Mouse (Mus musculus) ES-CJ7 (cell line): ENCODE measurements at regions not wholly inside any gene's neighbourhood (a gene's known extent, or its start where the extent isn't known, plus 50 kb on each side); places are given as distances from the start of the nearest gene placed in this dataset.

ENCODE experiments used
- DNase-seq: peaks from one replicate; pipeline ENCODE4 v3.0.0; 2011; ENCODE audit warnings: low read depth, low spot score

DNA sequence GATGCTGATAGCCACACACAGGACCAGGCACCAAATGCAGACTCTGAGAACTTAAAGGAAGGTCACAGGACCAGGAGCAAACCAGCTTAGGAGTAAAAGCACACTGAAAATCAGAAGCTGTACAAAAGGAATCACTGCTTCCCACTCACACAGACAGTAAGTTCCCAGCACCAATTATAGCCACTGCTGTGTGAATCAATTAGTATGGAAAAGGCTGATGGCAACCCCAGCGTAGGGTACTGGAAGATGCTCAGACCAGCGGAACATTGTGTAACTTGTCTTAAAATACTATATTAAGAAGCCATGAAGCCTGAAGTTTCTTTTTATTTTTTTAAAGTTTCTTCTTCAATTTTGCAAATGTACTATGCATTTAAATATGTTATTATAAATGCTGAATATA is 115.8 kb downstream of the Lnpk start:
- DNase-seq = no peak

GRCm38 (mm10) chr2:74461211-74461844 is 117.9 kb downstream of the Lnpk start:
- DNase-seq = peak; percentile 33

DNA sequence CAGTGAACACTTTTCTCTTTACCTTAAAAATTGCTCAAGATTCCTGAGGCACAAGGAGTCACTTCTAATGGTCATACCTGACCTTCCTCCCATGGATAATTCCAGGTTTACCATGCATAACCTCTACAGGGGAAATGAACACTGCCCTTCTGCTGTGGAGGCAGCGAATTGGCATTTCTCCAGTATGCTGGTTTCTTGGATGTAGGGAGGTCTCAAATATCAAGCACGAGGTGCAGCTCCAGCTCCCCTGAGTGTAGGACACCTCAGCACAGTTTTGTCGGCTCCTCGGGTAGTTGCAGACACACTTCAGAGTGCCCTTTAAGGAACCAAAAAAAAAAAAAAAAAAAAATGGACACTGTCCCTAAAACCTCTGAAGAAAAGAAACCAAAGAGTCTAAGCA is 124.8 kb downstream of the Lnpk start:
- DNase-seq = no peak

DNA sequence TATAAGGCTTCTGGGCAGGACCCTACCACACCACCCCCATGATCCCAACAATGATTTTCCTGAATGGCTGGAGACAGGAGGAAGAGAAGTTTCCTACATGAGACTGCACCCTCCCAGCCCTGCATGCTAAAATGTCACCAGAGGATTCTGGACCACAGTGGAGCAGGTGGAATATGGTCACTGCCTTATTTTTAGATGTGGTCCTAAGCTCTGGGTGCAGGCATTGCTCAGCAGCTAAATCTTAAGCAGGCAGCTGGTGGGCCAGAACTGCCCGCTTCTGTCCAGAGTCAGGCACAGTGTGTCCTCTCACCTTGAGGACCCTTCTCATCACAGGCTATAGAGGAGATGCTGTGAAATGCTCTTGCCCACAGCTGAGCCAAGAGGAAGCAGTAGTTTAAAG is 126.6 kb downstream of the Lnpk start:
- DNase-seq = no peak

DNA sequence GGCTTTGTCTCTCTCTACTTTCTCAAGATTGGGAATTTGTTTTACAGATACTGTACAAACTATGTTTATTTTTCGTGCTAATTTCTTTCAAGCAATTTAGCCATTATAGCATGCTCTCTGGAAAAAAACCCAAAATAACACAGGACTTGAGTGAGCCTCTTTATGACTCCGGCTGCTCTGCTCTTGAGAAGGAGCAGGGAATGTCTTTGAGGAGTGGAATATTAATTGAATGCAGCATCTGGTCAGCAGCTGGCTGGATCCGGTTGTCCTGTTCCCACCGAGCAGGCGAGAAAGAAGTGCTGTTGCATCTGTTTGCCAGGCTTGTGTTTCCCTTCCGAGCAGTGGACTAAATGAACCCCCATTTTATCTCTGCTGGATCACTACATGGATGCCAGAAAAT is 127.7 kb downstream of the Lnpk start:
- no peak for DNase-seq

DNA sequence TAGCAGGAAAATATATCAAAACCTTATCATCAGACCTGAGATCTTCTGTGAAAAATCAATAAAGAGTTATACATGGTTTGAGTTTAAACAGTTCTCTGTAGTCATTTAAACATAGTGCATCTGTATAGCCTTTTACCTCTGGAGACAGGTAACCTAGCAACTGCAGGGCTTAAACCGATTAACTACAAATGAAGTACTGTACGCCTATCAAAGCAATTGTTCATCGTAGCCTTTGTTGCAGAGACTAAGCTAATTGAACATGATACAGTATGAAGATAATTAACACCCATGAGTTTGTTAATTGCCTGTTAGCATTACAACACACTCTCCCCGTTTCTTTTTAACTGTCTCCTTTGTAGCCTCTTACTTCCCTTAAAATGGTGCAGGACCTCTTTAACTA is 128.2 kb downstream of the Lnpk start:
- no peak for DNase-seq

- no peak for DNase-seq
Observed at GRCm38 (mm10) chr2:74450064-74450765, 129.0 kb downstream of the Lnpk start.

DNA sequence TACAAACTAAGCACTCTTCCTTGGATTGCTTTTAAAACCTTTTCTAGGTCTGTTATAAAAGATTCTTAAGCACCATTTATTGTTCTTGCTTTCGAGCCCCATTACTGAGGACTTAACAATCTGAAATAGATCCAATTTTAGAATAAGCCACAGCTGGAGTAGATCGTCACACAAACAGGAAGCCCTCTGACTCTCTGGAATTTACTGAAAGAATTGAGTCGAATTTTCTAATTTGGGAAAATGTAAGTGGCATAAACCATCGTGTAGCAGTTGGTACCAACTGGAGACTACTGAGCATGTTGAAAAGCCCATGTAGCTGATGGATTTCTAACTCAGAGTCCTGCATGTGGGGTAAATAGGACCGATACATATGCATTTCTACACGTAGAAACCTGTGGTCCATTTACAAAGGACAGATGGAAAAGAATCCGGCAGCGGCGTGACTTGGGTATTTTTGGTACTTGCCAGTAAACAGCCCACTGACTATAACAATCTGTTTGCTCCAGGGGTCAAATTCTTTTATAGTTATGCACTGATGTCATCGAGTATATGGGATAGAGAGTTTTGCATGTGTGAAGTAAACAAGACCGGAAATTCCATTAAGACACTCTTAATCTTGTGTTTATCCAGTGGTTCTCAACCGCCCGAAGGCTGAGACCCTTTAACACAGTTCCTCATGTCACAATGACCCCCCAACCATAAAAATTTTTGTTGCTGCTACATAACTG is 143.9 kb downstream of the Lnpk start:
- no peak for DNase-seq

- peak; percentile 5 for DNase-seq
Observed at GRCm38 (mm10) chr2:74426746-74427145, 152.5 kb downstream of the Lnpk start.

GRCm38 (mm10) chr2:74424726-74425125 is 154.5 kb downstream of the Lnpk start:
- DNase-seq = no peak

DNA sequence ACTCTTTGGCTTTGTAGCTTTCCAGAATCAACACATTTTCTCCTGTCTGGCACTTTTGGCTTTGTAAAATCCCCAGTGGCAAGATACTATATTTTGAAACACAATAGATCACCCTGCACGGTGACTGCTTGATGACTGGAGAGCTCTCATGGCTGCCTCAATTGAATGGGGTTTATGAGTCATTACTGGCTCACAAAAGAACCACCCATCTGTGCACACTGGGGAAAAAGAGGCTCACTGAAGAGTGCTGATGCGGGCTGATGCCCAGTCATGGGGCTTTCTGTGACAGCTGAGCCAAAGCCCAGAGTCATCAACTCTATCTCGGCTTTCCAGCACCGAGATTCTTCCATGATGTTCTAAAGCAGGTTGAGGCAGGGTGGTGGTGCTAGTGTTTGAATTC is 163.1 kb downstream of the Lnpk start:
- DNase-seq = no peak

DNA sequence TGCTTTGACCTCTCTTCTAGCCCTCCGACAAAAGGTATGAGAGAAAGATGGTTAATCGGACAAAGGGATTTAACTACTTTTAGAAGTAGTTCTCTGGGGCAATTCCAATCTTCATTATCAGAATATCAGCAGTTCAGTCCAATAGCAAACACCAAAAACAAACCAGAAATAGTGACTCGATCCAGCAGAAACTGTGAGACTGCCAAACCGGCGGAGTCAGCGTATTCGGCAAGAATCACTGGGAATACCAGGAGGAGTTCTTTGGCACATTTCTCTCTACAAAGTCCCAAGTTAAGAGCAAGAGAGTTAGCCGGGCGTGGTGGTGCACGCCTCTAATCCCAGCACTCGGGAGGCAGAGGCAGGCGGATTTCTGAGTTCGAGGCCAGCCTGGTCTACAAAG is 164.5 kb downstream of the Lnpk start:
- no peak for DNase-seq

GRCm38 (mm10) chr2:74409856-74410404 is 169.3 kb downstream of the Lnpk start:
- no peak for DNase-seq

DNA sequence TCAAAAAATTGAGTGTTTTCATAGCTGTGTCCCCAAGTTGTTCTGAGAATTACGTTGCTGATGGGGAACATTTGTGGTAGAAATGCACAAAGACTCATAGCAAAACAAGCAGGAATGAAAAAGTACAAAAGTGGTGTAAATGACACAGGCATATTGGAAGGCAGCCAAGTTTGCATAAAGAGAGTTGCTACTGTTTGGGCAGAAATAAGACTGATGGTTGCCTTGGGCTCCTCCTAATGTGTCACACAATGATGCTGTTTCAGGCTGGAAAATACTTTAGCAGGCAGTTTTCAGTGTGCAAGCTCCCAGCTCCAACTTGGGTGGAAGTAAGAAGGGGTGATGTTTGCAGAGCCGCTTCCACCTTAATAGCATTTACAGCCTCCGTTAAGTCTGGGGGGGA is 174.7 kb downstream of the Lnpk start:
- no peak for DNase-seq

GRCm38 (mm10) chr2:74391064-74391463 is 188.2 kb downstream of the Lnpk start:
- DNase-seq = no peak

- no peak for DNase-seq
Observed at GRCm38 (mm10) chr2:74388078-74388477, 191.2 kb downstream of the Lnpk start.

GRCm38 (mm10) chr2:74384918-74385317 is 194.3 kb downstream of the Lnpk start:
- DNase-seq = no peak

DNA sequence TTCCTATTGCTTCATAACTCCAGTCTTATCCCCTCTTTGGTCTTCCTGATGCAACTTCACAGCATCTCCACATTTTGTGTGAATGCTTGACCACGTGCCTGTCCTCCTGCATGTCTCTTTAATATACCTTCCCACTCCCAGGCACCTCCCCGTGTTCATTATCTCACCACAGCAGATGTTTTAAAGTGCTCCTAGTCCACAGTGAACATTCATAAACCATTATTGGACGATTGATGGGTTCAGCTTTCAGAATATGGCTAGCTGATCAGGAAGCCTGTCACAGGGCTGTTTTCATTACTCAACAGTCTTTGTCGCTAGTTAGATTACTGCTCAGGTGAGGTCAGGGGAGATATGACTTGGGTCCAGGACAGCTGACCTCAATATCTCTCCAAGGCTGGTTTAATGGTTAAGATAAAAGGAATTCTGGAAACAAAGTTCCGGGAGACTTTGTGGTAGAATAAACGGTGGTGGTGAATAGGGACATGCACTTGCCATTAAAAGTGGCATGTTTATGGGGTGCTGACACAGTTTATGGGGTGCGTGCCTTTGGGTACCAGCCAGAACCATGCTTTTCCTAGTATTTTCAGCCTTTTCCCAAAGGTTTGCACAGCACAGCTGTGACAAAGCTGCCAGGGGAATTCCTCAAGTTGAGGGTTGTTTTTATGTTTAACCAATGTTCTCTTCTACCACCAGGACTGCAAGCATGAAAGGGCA is 198.5 kb downstream of the Lnpk start:
- DNase-seq = no peak

GRCm38 (mm10) chr2:74378709-74379108 is 200.5 kb downstream of the Lnpk start:
- no peak for DNase-seq

DNA sequence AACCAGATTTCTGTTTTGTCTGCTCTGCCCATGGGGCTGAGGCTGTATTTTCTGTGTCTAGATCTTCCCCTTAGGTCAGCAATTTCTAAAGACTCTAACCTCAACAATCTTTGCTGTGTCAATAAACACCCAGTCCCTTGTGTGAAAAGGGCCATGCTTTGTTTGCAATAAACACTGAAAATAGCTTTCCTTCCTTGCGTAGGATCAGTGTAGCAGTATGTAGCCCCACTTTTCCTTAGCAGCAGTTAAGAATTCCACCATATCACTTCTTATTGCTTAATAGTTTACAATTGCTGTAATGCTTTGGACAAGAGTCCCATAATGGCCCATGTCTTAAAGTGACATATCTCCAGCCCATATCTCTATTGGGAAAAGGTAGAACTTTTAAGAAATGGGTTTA is 205.3 kb downstream of the Lnpk start:
- DNase-seq = no peak

DNA sequence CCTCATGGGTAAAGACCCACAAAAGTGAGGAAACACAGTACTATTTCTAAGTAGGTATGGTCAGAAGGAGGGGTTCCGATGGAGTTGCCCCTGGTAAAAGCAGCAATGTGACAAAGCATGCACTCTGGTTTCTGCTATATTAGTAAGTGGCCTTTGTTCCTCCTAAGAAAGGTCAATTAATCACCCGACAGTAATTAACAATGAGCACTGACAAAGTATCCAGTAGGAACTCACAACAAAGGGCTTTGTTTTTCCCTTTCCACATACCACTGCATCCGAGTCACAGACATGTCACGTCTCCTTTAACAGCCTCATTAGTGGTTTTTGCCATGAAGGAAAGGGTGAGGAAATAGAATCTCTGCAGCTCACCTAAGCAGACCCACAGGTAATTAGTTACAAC is 206.2 kb downstream of the Lnpk start:
- DNase-seq = no peak

- DNase-seq = no peak
Observed at GRCm38 (mm10) chr2:74363255-74363654, 216.0 kb downstream of the Lnpk start.
